Mouse (Mus musculus) stomach, postnatal 0 days (tissue): ENCODE results near the gene Clic1. TPM values are rescaled to one million over a fixed set of nuclear protein-coding genes. Genes with fewer than 3 reads are reported as not detected.

ENCODE experiments used
- ATAC-seq: fragments of 200-750 bp; cut with Nextera tagmentation; 2 replicates; pipeline ENCODE4 v1.8.0; 2017; ENCODE audit not compliant: low FRiP score, low TSS enrichment
- DNase-seq: peaks from one replicate; pipeline ENCODE4 v3.0.0-alpha.2; 2016; ENCODE audit warnings: low spot score
- H3K27ac ChIP-seq: fragments of 300-500 bp; sonication (generic); replicated peaks from 2 replicates; pipeline ENCODE4 v1.5.1; 2014; ENCODE audit warnings: mild to moderate bottlenecking, control low read depth
- H3K27me3 ChIP-seq: fragments of 300-500 bp; sonication (generic); 2 replicates; pipeline ENCODE4 v1.6.1; 2014; ENCODE audit warnings: low read length; ENCODE audit not compliant: control insufficient read depth, insufficient read depth
- H3K36me3 ChIP-seq: fragments of 300-500 bp; sonication (generic); 2 replicates; pipeline ENCODE4 v1.6.1; 2014; ENCODE audit warnings: low read length, mixed read lengths; ENCODE audit not compliant: control insufficient read depth, insufficient read depth
- H3K4me1 ChIP-seq: fragments of 300-500 bp; sonication (generic); replicated peaks from 2 replicates; pipeline ENCODE4 v1.6.1; 2014; ENCODE audit warnings: antibody characterized with exemption; ENCODE audit not compliant: control insufficient read depth, insufficient read depth
- H3K4me2 ChIP-seq: fragments of 300-500 bp; sonication (generic); replicated peaks from 2 replicates; pipeline ENCODE4 v1.6.1; 2014; ENCODE audit warnings: low read depth, mild to moderate bottlenecking, control low read depth, moderate library complexity
- H3K4me3 ChIP-seq: fragments of 300-500 bp; sonication (generic); 2 replicates; pipeline ENCODE4 v1.5.1; 2014; ENCODE audit warnings: low read depth, low read length, control low read depth
- H3K9ac ChIP-seq: fragments of 300-500 bp; sonication (generic); 2 replicates; pipeline ENCODE4 v1.6.1; 2014; ENCODE audit warnings: mild to moderate bottlenecking, low read length, control low read depth, mixed read lengths
- H3K9me3 ChIP-seq: fragments of 300-500 bp; sonication (generic); 2 replicates; pipeline ENCODE4 v1.6.1; 2016; ENCODE audit warnings: low read length; ENCODE audit not compliant: control insufficient read depth
- CTCF ChIP-seq: IDR thresholded peaks from 2 replicates; pipeline ENCODE4 v1.5.1; 2016; ENCODE audit warnings: antibody characterized with exemption, low read depth, mild to moderate bottlenecking, moderate library complexity
- EP300 ChIP-seq: optimal IDR thresholded peaks from 2 replicates; pipeline ENCODE3; 2016; ENCODE audit warnings: antibody characterized with exemption
- WGBS: fragments of 180-500 bp; shearing (Covaris S2); extraction: QIAGEN DNeasy Blood & Tissue Kit; methylation state at CpG from one replicate; pipeline ENCODE4 v1.1.7; 2014; 5-methylcytosine and 5-hydroxymethylcytosine counted together
- polyA plus RNA-seq: library from polyadenylated mRNA; unstranded; fragments of >200 nt; fragmentation: Nextera tagmentation; extraction: Ambion mirVana; gene quantifications from 2 replicates; pipeline ENCODE4 v1.2.1, GENCODE M21; 2015

Clic1 gene
- polyA plus RNA-seq, 1 experiment from 2014 or later, result 344 TPM

DNA sequence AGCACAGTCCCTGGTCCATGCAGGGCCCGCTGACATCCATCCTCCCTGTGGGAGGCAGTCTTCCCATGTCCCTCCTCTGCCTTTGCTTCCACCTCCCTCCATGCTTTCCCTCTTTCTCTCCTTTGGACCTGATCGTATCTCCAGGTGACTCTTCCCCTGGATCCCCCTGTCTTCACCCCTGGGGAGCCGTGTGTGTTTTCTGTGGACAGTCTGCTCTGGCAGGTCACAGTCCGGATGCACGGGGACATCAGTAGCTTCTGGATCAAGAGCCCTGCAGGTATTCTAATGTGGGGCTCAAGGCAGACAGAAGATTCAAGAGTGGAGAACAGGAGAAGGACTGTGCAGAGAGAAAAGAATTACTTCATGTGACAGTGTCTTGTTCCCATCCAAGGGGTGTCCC is 26.5 kb upstream of the Clic1 start:
- ATAC-seq, result no peak
- H3K4me1 ChIP-seq, result no peaks in the 10 kb centered on the region; the same call in 1 of the 2 replicates
- H3K27me3 ChIP-seq, result no peaks in the 10 kb centered on the region

DNA sequence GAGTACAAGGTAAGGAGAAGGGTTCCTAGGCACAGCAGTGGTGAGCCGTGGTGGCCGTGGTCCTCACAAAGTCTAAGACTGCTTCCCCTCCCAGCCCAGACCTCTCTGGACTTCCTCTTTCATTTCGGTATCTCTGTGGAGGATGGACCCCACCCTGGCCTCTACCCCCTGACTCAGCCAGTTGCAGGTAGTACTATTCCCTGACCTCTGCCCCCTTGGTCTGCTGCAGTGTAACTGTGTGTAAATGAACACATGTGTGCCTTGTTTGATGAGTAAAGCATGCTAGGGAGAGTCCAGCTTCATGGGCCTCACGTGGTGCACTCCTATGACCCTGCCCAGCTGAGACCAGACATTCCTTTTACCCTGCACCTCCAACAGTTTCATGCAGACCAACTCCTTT is 26.0 kb upstream of the Clic1 start:
- DNase-seq (peak; percentile 69), ATAC-seq (peak; percentile 72)
- Histone ChIP-seq H3K36me3 (no peaks in the 10 kb centered on the region), H3K27me3 (no peaks in the 10 kb centered on the region), H3K9me3 (no peaks in the 10 kb centered on the region), H3K27ac (0 out of 2 replicates have a peak overlapping the region, but pooled peaks have one; percentile 35), H3K4me2 (no peak overlapping the region), H3K4me3 (no peak overlapping the region), H3K4me1 (no peaks in the 10 kb centered on the region; the same call in 1 of the 2 replicates), H3K9ac (no peak overlapping the region)
- 68% methylated on average over 4 of the region's 4 CpGs for WGBS
- TF ChIP-seq EP300 (no peak), CTCF (no peak)

More for the DNA sequence above, 26.5 kb upstream of the Clic1 start:
- no peak overlapping the region for H3K4me3 ChIP-seq
- 87% methylated on average over 5 of the region's 5 CpGs for WGBS
- H3K36me3 ChIP-seq, result no peaks in the 10 kb centered on the region
- no peaks in the 10 kb centered on the region for H3K9me3 ChIP-seq
- H3K27ac ChIP-seq, result peak overlapping the region; percentile 35; the same call in 1 of the 2 replicates
- no peak overlapping the region for H3K9ac ChIP-seq
- no peak for DNase-seq
- TF ChIP-seq EP300, result no peak
- TF ChIP-seq CTCF, result no peak
- H3K4me2 ChIP-seq, result no peak overlapping the region

DNA sequence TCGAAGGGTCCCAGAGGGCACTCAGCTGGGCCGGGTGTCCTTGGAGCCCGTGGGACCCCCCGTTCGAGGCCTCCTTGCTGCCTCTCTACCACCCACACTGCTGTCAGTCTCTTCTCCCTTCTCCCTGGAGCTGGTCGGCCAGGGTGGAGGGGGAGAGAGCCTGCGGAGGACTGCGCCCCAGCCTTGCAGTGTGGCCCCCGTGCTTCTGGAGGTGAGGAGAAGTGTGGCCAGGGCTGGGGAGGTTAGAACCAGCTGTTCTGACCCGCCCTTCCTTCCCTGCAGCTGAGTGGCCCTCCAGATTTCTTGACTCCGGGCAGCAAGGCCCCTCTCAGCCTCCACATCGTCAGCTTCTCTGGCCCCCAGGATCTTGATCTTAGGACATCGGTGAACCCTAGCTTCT is 25.5 kb upstream of the Clic1 start:
- Histone ChIP-seq H3K27me3 (no peaks in the 10 kb centered on the region), H3K27ac (peak overlapping the region; percentile 30; the same call in 1 of the 2 replicates), H3K4me3 (no peak overlapping the region), H3K36me3 (no peaks in the 10 kb centered on the region), H3K4me1 (no peaks in the 10 kb centered on the region; the same call in 1 of the 2 replicates), H3K9ac (no peak overlapping the region), H3K4me2 (no peak overlapping the region), H3K9me3 (no peaks in the 10 kb centered on the region)
- TF ChIP-seq EP300 (no peak), CTCF (no peak)
- no peak for ATAC-seq
- 60% methylated on average over 11 of the region's 13 CpGs for WGBS
- DNase-seq, result no peak

GRCm38 (mm10) chr17:35024691-35025488 is 24.9 kb upstream of the Clic1 start:
- WGBS, result 44% methylated on average over 10 of the region's 10 CpGs
- no peak for DNase-seq
- no peaks in the 10 kb centered on the region for H3K9me3 ChIP-seq
- H3K4me1 ChIP-seq, result no peaks in the 10 kb centered on the region; the same call in 1 of the 2 replicates
- no peaks in the 10 kb centered on the region for H3K36me3 ChIP-seq
- no peaks in the 10 kb centered on the region for H3K27me3 ChIP-seq
- TF ChIP-seq EP300 (no peak), CTCF (no peak)
- peak overlapping the region; percentile 23; the same call in 1 of the 2 replicates for H3K9ac ChIP-seq
- H3K4me3 ChIP-seq, result no peak overlapping the region
- no peak overlapping the region; the same call in 1 of the 2 replicates for H3K27ac ChIP-seq
- ATAC-seq, result no peak
- no peak overlapping the region for H3K4me2 ChIP-seq

DNA sequence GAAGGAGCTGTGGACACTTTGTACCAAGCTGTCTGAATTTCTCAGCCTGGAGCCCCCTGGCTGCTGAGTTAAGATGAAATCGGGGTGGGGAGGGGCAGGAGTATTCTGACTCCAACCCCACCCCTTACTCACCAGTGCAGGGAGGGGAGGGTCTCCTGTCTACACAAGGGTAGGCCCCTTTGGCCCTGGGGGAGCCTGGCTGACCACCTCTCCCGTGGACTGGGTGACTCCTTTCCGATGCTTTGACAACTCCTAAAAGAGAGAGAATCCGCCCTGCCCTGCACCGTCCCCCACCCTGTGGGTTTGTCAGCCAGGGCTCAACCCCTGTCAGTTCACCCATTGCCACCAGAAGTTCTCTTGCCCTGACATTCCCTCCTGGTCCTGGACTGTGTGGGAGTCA is 23.6 kb upstream of the Clic1 start:
- no peak for ATAC-seq
- no peak overlapping the region for H3K9ac ChIP-seq
- H3K4me1 ChIP-seq, result no peaks in the 10 kb centered on the region; the same call in 1 of the 2 replicates
- H3K27me3 ChIP-seq, result no peaks in the 10 kb centered on the region
- H3K36me3 ChIP-seq, result no peaks in the 10 kb centered on the region
- TF ChIP-seq EP300 (no peak), CTCF (no peak)
- no peak overlapping the region for H3K4me3 ChIP-seq
- no peak overlapping the region for H3K4me2 ChIP-seq
- no peaks in the 10 kb centered on the region for H3K9me3 ChIP-seq
- WGBS, result 71% methylated on average over 5 of the region's 5 CpGs
- no peak for DNase-seq
- no peak overlapping the region for H3K27ac ChIP-seq
